Mouse (Mus musculus) liver, postnatal 0 days (tissue): ENCODE results near the gene Cd300lg. TPM values are rescaled to one million over a fixed set of nuclear protein-coding genes. Genes with fewer than 3 reads are reported as not detected.

Experiments used
- ATAC-seq: fragments of 200-750 bp; cut with Nextera tagmentation; 2 replicates; pipeline ENCODE4 v1.8.0; 2017; ENCODE audit warnings: mild to moderate bottlenecking, moderate library complexity
- DNase-seq: peaks from one replicate; pipeline ENCODE4 v3.0.0-alpha.2; 2016
- H3K27ac ChIP-seq: fragments of 300-500 bp; sonication (generic); 2 replicates; pipeline ENCODE4 v1.5.1; 2014; ENCODE audit warnings: antibody characterized with exemption, moderate library complexity, mild to moderate bottlenecking, low read depth
- H3K27me3 ChIP-seq: fragments of 300-500 bp; sonication (generic); 2 replicates; pipeline ENCODE4 v1.6.1; 2014; ENCODE audit warnings: low read length, control low read depth, mixed read lengths; ENCODE audit not compliant: insufficient read depth
- H3K36me3 ChIP-seq: fragments of 300-500 bp; sonication (generic); replicated peaks from 2 replicates; pipeline ENCODE4 v1.6.1; 2014; ENCODE audit warnings: mild to moderate bottlenecking, control low read depth, low read length, moderate library complexity, mixed read lengths; ENCODE audit not compliant: insufficient read depth
- H3K4me1 ChIP-seq: fragments of 300-500 bp; sonication (generic); 2 replicates; pipeline ENCODE4 v1.6.1; 2014; ENCODE audit warnings: antibody characterized with exemption, mild to moderate bottlenecking, control low read depth; ENCODE audit not compliant: insufficient read depth
- H3K4me2 ChIP-seq: fragments of 300-500 bp; sonication (generic); 2 replicates; pipeline ENCODE4 v1.6.1; 2014; ENCODE audit warnings: low read depth, mild to moderate bottlenecking, low read length, moderate library complexity, mixed read lengths
- H3K4me3 ChIP-seq: fragments of 300-500 bp; sonication (generic); 2 replicates; pipeline ENCODE4 v1.5.1; 2014; ENCODE audit warnings: low read depth, low read length
- H3K9ac ChIP-seq: fragments of 300-500 bp; sonication (generic); replicated peaks from 2 replicates; pipeline ENCODE4 v1.6.1; 2014; ENCODE audit warnings: mild to moderate bottlenecking, moderate library complexity
- H3K9me3 ChIP-seq: fragments of 300-500 bp; sonication (generic); 2 replicates; pipeline ENCODE4 v1.6.1; 2016; ENCODE audit warnings: mild to moderate bottlenecking, control low read depth, low read length, mixed read lengths
- CTCF ChIP-seq: sonication (generic); IDR thresholded peaks from 2 replicates; pipeline ENCODE4 v1.5.1; 2016; ENCODE audit warnings: antibody characterized with exemption, low read depth
- EP300 ChIP-seq: IDR thresholded peaks from 2 replicates; pipeline ENCODE4 v1.6.1; 2016; ENCODE audit warnings: antibody characterized with exemption, low read depth, mild to moderate bottlenecking
- WGBS: fragments of 180-500 bp; shearing (Covaris S2); extraction: QIAGEN DNeasy Blood & Tissue Kit; methylation state at CpG from one replicate; pipeline ENCODE4 v1.1.7; 2014; ENCODE audit not compliant: insufficient replicate concordance; 5-methylcytosine and 5-hydroxymethylcytosine counted together
- polyA plus RNA-seq: library from polyadenylated mRNA; unstranded; fragments of >200 nt; fragmentation: Nextera tagmentation; extraction: Ambion mirVana; gene quantifications from 2 replicates; pipeline ENCODE4 v1.2.1, GENCODE M21; 2015

Gene Cd300lg
- polyA plus RNA-seq, 1 experiment from 2014 or later: 1.8 TPM

DNA sequence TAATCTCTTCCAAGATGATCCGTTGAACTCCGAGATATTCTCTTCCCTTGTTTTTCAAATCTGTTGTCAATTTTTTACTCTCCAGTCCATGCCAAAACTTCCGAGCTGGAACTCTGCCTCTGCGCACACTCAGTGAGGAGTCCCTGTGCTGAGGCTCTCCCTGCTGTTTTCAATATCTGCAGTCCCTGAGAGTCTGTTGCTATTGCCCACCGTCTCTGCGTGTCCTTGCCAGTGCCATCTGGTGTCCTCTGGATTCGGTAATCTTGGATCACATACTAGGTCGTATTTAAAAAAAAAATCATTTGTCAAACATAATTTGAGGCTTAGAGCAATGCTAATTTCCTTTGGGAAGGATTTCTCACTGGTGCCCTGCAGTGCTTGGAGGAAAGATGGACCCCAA lies 6.4 kb upstream of the Cd300lg start:
- no peak for DNase-seq
- Histone ChIP-seq H3K4me3 (no peak overlapping the region), H3K27me3 (no peaks in the 10 kb centered on the region), H3K4me1 (no peaks in the 10 kb centered on the region), H3K9ac (no peak overlapping the region), H3K27ac (no peak overlapping the region), H3K36me3 (no peaks in the 10 kb centered on the region), H3K9me3 (no peaks in the 10 kb centered on the region), H3K4me2 (no peak overlapping the region)
- WGBS: 74% methylated on average over 8 of the region's 8 CpGs
- no peak for ATAC-seq
- TF ChIP-seq CTCF (no peak), EP300 (no peak)

DNA sequence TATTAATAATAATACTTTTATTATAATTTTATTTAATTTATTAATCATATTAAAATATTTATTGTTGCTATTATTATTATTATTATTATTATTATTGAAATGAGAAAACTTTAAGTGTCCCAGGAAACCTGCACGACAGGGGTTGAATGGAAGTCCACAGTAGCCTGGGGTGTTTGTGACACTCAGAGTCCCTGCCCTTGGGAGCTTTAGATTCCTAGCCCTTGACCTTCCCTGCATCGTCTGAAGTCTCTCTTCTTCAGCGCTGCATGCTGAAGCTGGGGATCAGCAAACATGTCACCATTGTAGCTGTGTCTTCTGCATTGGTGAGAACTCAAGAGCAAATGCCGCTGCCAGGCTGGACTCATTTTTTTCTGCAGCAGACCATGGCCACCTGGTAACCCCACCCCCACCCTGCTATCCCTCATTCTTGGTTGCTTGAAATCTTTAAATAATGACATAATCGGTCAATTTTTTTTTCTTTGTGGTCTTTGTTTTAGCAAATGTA lies 5.8 kb upstream of the Cd300lg start:
- Histone ChIP-seq H3K36me3 (no peaks in the 10 kb centered on the region), H3K4me3 (no peak overlapping the region), H3K9me3 (no peaks in the 10 kb centered on the region), H3K9ac (no peak overlapping the region), H3K27me3 (no peaks in the 10 kb centered on the region), H3K27ac (no peak overlapping the region), H3K4me2 (no peak overlapping the region), H3K4me1 (no peaks in the 10 kb centered on the region)
- 74% methylated on average over 5 of the region's 5 CpGs for WGBS
- no peak for TF ChIP-seq EP300
- no peak for TF ChIP-seq CTCF
- no peak for DNase-seq
- no peak for ATAC-seq

DNA sequence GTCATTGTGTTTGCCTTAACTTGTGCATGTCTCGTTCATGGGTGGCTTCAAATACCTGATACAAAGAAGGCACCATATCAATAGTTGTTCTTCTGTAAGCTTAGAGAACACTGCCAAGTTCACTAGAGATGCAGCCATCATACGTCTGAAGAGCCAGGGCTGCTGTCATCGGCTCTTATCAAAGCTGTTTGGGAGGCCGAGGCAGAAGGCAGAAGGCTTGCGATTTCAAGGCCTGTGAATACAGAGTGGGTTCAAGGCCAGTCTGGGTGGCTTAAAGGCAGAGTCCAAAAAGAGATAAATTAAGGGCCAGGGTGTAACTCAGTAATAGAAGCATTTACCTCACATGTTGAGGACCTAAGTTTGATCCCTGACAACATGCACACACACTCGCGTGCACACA lies 5.0 kb upstream of the Cd300lg start:
- no peak overlapping the region for H3K27ac ChIP-seq
- ATAC-seq: no peak
- no peak overlapping the region for H3K9ac ChIP-seq
- H3K9me3 ChIP-seq: no peaks in the 10 kb centered on the region
- WGBS: 68% methylated on average over 7 of the region's 7 CpGs
- H3K4me2 ChIP-seq: no peak overlapping the region
- H3K4me3 ChIP-seq: no peak overlapping the region
- DNase-seq: no peak
- TF ChIP-seq EP300 (no peak), CTCF (no peak)
- no peaks in the 10 kb centered on the region for H3K36me3 ChIP-seq
- H3K27me3 ChIP-seq: no peaks in the 10 kb centered on the region
- no peaks in the 10 kb centered on the region for H3K4me1 ChIP-seq

DNA sequence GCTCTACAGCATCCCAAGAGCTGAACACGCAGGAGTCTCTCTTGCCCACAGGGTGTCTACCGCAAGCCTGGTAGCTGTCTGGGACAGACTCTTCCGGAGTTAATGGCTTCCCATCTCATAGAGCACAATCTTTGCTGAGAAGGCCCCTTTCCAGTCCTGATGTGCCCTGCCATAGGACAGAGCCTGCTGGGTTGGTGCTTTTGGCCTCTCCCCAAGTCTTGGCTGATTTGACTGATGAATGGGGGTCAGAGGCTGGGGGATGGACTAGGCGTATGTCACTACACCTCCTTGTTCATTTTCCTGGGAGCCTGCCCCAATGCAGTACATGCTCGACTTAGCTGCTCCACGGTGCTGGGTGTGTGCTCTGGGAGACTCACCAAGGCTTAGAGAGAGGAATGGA lies 3.5 kb upstream of the Cd300lg start:
- WGBS: 80% methylated on average over 6 of the region's 6 CpGs

GRCm38 (mm10) chr11:102039487-102040137 lies 1.7 kb upstream of the Cd300lg start:
- TF ChIP-seq CTCF (no peak), EP300 (peak; percentile 42)
- H3K36me3 ChIP-seq: no peaks in the 10 kb centered on the region
- WGBS: 57% methylated on average over 13 of the region's 13 CpGs
- H3K9me3 ChIP-seq: no peaks in the 10 kb centered on the region
- peak overlapping the region; percentile 86 for H3K27ac ChIP-seq
- DNase-seq: peak; percentile 63
- H3K9ac ChIP-seq: no peak overlapping the region
- no peaks in the 10 kb centered on the region for H3K4me1 ChIP-seq
- ATAC-seq: peak; percentile 91
- H3K4me2 ChIP-seq: no peak overlapping the region; the same call in 1 of the 2 replicates
- H3K4me3 ChIP-seq: no peak overlapping the region
- H3K27me3 ChIP-seq: no peaks in the 10 kb centered on the region

More for the DNA sequence above, 3.5 kb upstream of the Cd300lg start:
- Histone ChIP-seq H3K4me1 (no peaks in the 10 kb centered on the region), H3K9me3 (no peaks in the 10 kb centered on the region), H3K9ac (no peak overlapping the region), H3K4me2 (no peak overlapping the region), H3K27me3 (no peaks in the 10 kb centered on the region), H3K4me3 (no peak overlapping the region), H3K27ac (no peak overlapping the region), H3K36me3 (no peaks in the 10 kb centered on the region)
- TF ChIP-seq CTCF: no peak
- no peak for TF ChIP-seq EP300
- no peak for DNase-seq
- no peak for ATAC-seq

GRCm38 (mm10) chr11:102040138-102040524 lies 1.2 kb upstream of the Cd300lg start:
- Histone ChIP-seq H3K27me3 (no peaks in the 10 kb centered on the region), H3K4me3 (no peak overlapping the region), H3K27ac (peak overlapping the region; percentile 86), H3K4me1 (no peaks in the 10 kb centered on the region), H3K9ac (no peak overlapping the region), H3K36me3 (no peaks in the 10 kb centered on the region), H3K4me2 (no peak overlapping the region; the same call in 1 of the 2 replicates), H3K9me3 (no peaks in the 10 kb centered on the region)
- under 1% methylated on average over 9 of the region's 9 CpGs for WGBS
- peak; percentile 89 for ATAC-seq
- DNase-seq: peak; percentile 91
- TF ChIP-seq EP300 (no peak), CTCF (peak; percentile 92)
